Mouse (Mus musculus) embryonic fibroblast, embryonic 13.5 days (primary cell): Measurements from ENCODE around the gene Acer3.

ENCODE experiments used
- CTCF ChIP-seq: IDR thresholded peaks from 2 replicates; pipeline ENCODE4 v1.5.1; 2011; ENCODE audit warnings: mild to moderate bottlenecking, control low read depth, low read length, moderate library complexity, borderline replicate concordance; ENCODE audit not compliant: insufficient read depth
- POLR2A ChIP-seq: IDR thresholded peaks from 2 replicates; pipeline ENCODE4 v1.6.1; 2011; ENCODE audit warnings: low read depth, mild to moderate bottlenecking, control low read depth, low read length, moderate library complexity

DNA sequence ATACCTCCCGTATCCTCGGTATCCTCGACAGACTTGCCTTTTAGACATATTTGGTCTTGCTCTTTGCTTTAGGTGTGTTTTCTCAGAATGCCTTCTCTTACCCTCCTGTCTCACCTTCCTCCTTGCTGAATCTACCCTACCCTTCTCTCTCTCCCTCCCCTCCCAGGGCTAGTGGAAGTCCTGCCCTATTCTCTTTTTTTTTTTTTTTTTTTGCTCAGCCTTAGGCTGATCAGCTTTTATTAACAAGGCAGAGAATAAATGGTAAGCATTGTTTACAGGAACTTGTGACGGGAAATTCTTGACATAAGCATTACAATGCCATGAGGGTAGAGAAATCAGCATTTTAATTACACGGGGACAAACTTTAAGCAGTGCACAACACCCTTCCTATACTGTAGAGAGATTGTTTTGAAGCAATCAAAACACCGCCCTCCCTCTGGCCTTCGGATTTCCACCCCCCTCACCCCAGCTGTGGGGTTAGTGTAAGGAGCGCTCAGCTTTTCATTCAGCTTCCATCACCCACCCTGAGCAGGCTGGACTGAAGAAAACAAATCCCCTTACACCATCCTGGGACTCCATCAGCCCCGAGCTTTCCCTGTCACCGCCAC, 48.9 kb upstream of the Acer3 start:
- TF ChIP-seq POLR2A (no peak), CTCF (no peak)
